Mouse (Mus musculus) left cerebral cortex, postnatal 25 days (tissue): ENCODE results near the gene Wipf3. TPM values are rescaled to one million over a fixed set of nuclear protein-coding genes. Genes with fewer than 3 reads are reported as not detected.

Source experiments
- DNase-seq, 2 experiments: peaks; one replicate each; pipeline ENCODE4 v3.0.0; 2022; ENCODE audit warnings: low spot score in 2 of 2, mixed read lengths in 1 of 2
- intact Hi-C: fragments of 180-260 bp; cut with DNase I; formaldehyde crosslinking; loops from one replicate; pipeline ENCODE4 v1.15.1; 2025
- total RNA-seq, 2 experiments: library from RNA; stranded (reverse); gene quantifications; 2 replicates each; pipeline ENCODE4 v1.2.3; 2021

Wipf3 gene
- total RNA-seq, 2 experiments from 2014 or later, result 72.4 to 84.9 TPM

DNA sequence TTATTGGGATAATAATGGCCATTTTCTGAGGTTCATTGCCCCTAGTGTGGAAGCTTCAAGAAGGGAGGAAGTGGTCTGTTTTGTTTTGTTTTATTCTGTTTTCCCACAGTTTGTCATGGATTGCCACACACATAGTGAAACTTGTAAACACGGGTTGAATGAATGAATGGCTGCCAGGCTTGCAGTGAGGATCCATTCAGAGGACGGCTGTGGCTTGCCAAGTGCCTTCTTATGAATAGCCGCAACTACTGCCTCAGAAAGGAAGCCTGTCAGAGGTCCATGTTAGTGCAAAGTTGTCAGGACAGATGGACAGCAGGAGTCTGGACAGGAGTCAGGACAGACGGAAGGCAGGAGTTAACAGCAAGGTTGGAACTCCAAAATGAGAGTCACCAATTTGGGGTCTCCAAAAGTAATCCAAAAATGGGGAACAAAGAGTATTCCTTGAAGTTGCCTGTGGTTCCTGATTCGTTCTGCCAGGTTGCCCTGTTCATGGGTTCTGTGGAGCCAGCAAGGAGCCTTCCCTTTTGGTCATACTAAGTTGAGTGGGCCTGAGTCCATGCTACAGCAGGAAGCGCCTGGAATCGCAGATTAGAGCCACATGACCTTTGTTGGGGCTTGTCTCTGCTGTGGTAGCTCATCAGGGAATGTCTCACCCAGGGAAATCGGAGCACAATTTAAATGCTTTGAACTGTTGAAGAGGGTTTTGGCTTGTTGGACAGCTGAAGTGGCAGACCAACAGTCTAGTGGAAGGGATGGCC, 34.5 kb downstream of the Wipf3 start:
- intact Hi-C loops, result no loop called here
- DNase-seq, result no peak

GRCm38 (mm10) chr6:54464926-54465325, 35.5 kb downstream of the Wipf3 start:
- intact Hi-C loops, result no loop called here
- no peak for DNase-seq

DNA sequence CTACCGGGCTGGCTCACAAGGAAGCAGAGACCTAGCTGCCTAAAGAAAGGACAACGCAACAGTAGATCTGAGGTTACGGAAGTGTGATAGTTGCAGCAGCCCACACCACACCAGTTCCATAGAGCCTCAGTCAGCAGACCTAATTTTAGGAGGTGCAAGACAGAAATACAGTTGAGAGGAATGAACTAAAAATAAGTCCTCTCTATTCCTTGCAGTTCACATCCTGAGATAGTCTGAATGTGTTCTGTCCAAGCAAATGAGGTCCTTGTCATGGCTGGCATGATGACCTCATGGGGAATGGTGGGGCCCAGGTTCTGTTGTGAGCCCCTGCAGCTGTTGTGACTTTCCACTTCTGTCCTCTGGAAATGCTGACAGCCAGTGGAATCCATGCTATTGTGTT, 38.0 kb downstream of the Wipf3 start:
- intact Hi-C loops, result loop anchor here (1.0 kb wide), 1 partner anchor 9 kb away; no protein-coding TSS in a partner anchor
- DNase-seq, result peak in 1 of 2 experiments; percentile 53

DNA sequence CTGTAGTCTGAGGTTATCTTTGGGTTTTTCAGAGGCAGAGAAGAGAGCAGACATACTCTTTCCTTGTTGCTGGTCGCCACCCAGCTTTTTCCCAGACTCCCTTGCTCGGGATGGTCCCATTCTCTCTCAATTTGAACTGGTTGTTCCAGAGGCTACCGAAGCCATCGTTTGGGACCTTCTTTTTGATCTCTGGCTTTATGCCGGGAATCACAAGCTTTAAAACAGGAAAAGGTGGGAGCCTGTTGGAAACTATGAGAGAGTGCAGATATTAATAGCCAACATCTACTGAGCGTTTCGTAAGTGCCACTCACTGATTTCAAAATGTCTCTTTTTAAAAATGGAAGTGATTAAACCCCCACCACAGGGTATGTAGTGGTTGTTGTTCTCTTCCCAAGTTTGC, 42.5 kb downstream of the Wipf3 start:
- no peak for DNase-seq
- intact Hi-C loops, result no loop called here

GRCm38 (mm10) chr6:54472846-54473715, 43.7 kb downstream of the Wipf3 start:
- no peak for DNase-seq
- intact Hi-C loops, result no loop called here

DNA sequence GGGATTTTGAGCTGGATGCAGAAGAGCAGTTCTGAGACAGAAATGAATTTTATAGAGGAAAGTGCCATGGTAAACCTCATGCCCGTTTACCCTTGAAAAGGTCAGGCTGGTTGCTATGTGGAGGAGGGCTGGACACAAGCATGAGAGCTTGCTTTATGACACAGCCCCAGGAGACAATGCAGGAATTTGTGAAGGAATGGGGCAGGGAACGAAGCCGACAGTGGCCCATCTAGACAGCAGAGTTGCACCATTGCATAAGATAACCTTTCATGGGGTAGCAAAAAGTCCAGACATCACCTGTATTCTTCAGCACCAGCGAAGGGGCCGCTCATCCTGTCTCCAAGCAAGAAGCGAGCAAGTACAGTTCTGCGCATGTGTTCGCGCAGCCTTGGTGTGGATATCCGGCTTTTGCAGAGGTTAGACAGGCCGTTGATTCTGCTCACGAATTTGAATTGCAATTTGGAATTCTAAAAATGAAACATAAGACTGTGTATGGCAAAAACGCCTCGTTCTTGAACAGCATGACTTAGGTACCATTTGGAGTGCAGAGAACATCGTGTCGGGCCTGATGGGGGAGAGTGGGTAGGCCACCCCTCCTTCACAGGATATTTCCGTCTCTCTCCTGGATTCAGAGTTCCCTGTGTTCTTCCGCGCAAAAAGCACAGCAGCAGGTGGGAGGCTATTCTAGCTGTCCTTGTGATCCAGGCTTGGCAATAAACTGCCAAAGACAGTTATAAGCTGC, 46.7 kb downstream of the Wipf3 start:
- intact Hi-C loops, result loop anchor here (1.0 to 5.0 kb wide), 3 partner anchors 9 to 224 kb away; no protein-coding TSS in a partner anchor
- DNase-seq, result peak; percentile 71 to 91

- DNase-seq, result peak in 1 of 2 experiments; percentile 63
- intact Hi-C loops, result loop anchor here (2.0 to 5.0 kb wide), 2 partner anchors 86 to 226 kb away; no protein-coding TSS in a partner anchor
Measured at GRCm38 (mm10) chr6:54478646-54479324, 49.4 kb downstream of the Wipf3 start.

- no peak for DNase-seq
- intact Hi-C loops, result no loop called here
Measured at GRCm38 (mm10) chr6:54481390-54482112, 52.1 kb downstream of the Wipf3 start.

DNA sequence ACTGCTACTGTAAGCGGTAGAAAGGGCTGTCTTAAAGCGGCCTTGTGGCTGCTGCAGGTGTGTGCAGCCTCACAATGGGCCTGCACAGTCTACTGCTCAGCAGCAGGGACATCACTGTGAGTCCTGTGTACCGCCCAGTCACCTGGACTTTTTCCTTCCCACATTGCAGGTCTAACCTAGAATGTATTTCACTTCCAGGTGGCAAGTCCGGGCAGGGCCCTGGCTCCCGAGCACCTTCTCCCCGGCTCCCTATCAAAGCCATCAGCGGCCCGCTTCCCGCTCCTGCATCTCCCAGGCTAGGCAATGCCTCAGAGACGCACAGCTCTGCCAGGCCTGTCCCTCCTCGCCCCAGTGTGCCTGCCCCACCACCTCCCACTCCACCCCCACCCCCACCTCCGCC, 55.6 kb downstream of the Wipf3 start:
- intact Hi-C loops, result no loop called here
- DNase-seq, result no peak

- intact Hi-C loops, result no loop called here
- DNase-seq, result no peak
Measured at GRCm38 (mm10) chr6:54485435-54485901, 56.1 kb downstream of the Wipf3 start.

DNA sequence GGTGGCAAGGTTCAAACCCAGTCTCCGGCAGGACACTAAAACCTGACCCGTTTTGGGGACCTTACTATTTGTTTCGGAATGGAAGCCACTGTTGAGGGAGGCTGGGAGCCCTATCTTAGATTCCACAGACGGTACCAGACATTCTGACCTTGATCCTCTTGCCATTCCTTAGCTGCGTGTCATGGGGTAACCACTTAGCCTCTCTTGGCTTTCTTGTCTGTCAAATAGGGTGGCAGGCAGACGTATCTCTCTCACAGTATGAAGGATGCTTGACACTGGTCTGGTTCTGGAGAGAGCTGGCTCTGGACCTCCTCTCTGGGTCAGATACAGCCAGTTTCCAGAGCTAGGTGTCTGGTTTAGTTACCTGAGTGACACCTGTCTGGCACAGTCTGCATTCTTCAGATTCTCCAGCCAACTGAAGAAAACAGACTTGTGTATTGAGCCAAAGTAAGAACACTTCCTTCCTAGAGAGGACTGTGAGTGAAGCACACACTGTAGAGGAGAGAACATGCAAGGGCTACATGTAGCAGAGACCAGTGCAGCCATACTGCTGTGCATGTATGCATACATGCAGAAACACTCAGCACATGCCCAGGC, 56.7 kb downstream of the Wipf3 start:
- intact Hi-C loops, result no loop called here
- DNase-seq, result no peak

DNA sequence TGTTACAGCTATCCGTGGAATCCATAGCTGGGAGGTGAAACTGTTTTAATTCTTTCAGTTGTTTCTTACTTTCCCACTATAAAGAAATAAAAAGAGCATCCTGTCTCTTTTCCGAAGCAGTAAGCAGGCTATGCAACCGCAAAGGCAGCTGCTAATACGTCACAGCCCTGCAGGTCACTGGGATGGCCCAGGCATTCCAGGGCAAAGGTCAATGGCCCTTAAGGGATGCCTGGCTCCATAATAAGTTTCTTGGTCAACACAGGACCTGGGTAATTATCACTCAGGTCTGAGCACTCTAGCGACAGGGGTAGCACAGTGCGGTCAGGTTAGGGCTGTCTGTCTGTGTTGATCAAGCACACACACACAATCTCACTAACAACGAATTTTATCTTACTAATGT, 61.7 kb downstream of the Wipf3 start:
- intact Hi-C loops, result no loop called here
- no peak for DNase-seq

- intact Hi-C loops, result no loop called here
- no peak for DNase-seq
Measured at GRCm38 (mm10) chr6:54494097-54494496, 64.7 kb downstream of the Wipf3 start.

GRCm38 (mm10) chr6:54494612-54495398, 65.4 kb downstream of the Wipf3 start:
- intact Hi-C loops, result no loop called here
- DNase-seq, result no peak

GRCm38 (mm10) chr6:54496214-54496613, 66.8 kb downstream of the Wipf3 start:
- intact Hi-C loops, result no loop called here
- no peak for DNase-seq

- no peak for DNase-seq
- intact Hi-C loops, result no loop called here
Measured at GRCm38 (mm10) chr6:54502661-54503115, 73.3 kb downstream of the Wipf3 start.

DNA sequence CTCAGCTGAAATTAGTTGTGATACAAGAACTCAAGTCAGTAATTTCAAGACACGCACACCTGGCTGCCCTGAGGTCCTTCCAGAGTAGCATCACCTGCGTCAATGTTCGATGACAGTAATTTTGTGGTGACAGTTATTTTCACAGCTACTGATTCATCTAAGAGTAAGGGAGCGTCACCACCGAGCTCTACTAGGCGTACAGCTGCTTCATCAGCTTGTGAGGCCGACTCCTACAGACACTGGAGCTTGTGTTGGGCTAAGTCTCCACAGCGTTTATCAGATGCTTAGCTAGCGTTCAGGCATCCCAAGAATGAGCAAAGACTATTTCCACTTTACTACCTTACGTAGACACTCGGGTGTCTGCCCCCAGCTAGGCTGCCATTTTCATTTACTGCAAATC, 76.9 kb downstream of the Wipf3 start:
- intact Hi-C loops, result no loop called here

More for the DNA sequence above, 76.9 kb downstream of the Wipf3 start:
- peak in 1 of 2 experiments; percentile 40 for DNase-seq
